Mouse (Mus musculus): ENCODE results near the gene Mfng.

Gene Mfng

GRCm38 (mm10) chr15:78755226-78755625 lies 18.0 kb downstream of the Mfng start:
- no peak for DNase-seq

- no peak for DNase-seq
Observed at GRCm38 (mm10) chr15:78754144-78754543, 19.1 kb downstream of the Mfng start.

- no peak for DNase-seq
Observed at GRCm38 (mm10) chr15:78752991-78753390, 20.3 kb downstream of the Mfng start.

- no peak for DNase-seq
Observed at GRCm38 (mm10) chr15:78750608-78751350, 22.5 kb downstream of the Mfng start.

- no peak for DNase-seq
Observed at GRCm38 (mm10) chr15:78749855-78750254, 23.4 kb downstream of the Mfng start.

- peak; percentile 38 to 65 for DNase-seq
Observed at GRCm38 (mm10) chr15:78744206-78744605, 29.1 kb downstream of the Mfng start.

- DNase-seq, result no peak
Observed at GRCm38 (mm10) chr15:78742831-78743230, 30.4 kb downstream of the Mfng start.

GRCm38 (mm10) chr15:78740662-78741061 lies 32.6 kb downstream of the Mfng start:
- no peak for DNase-seq

GRCm38 (mm10) chr15:78737146-78737545 lies 36.1 kb downstream of the Mfng start:
- DNase-seq, result no peak

- DNase-seq, result no peak
Observed at GRCm38 (mm10) chr15:78736681-78737100, 36.6 kb downstream of the Mfng start.

- DNase-seq, result no peak
Observed at GRCm38 (mm10) chr15:78736181-78736579, 37.1 kb downstream of the Mfng start.

GRCm38 (mm10) chr15:78735431-78736180 lies 37.7 kb downstream of the Mfng start:
- no peak for DNase-seq

- DNase-seq, result no peak
Observed at GRCm38 (mm10) chr15:78731830-78732229, 41.4 kb downstream of the Mfng start.

GRCm38 (mm10) chr15:78730315-78731049 lies 42.8 kb downstream of the Mfng start:
- DNase-seq, result no peak

- DNase-seq, result no peak
Observed at GRCm38 (mm10) chr15:78726697-78727096, 46.6 kb downstream of the Mfng start.

- no peak for DNase-seq
Observed at GRCm38 (mm10) chr15:78720532-78720931, 52.7 kb downstream of the Mfng start.

- DNase-seq, result peak; percentile 43 to 73
Observed at GRCm38 (mm10) chr15:78720094-78720493, 53.2 kb downstream of the Mfng start.

- no peak for DNase-seq
Observed at GRCm38 (mm10) chr15:78719416-78719815, 53.9 kb downstream of the Mfng start.

- DNase-seq, result peak in 1 of 2 experiments; percentile 17
Observed at GRCm38 (mm10) chr15:78718290-78719250, 54.7 kb downstream of the Mfng start, which contains the start of gene Elfn2. Gene Elfn2 (minus strand): TSS chr15:78718771.

- DNase-seq, result no peak
Observed at GRCm38 (mm10) chr15:78716936-78717335, 56.3 kb downstream of the Mfng start.

GRCm38 (mm10) chr15:78715856-78716255 lies 57.4 kb downstream of the Mfng start:
- DNase-seq, result no peak

GRCm38 (mm10) chr15:78713751-78714150 lies 59.5 kb downstream of the Mfng start:
- DNase-seq, result no peak
